Mouse (Mus musculus) layer of hippocampus, adult 6 months (tissue): ENCODE data around the gene Clip3. TPM values are rescaled to one million over a fixed set of nuclear protein-coding genes. Genes with fewer than 3 reads are reported as not detected.

ENCODE experiments used
- long read RNA-seq, 2 experiments: library from polyadenylated mRNA; unstranded; transcript quantifications; one replicate each; pipeline ENCODE4 v2.0.0; 2019 to 2020
- polyA plus RNA-seq: library from polyadenylated mRNA; unstranded; fragments of <200 nt; fragmentation: Nextera tagmentation; gene quantifications from 2 replicates; pipeline ENCODE4 v1.2.3, GENCODE M21; 2021

Gene Clip3
- polyA plus RNA-seq: 160 and 231 TPM in 2 replicates
- long read RNA-seq, experiment 1, partial matches to known transcripts: 13 of 68 reads
- long read RNA-seq, experiment 1, other reads (novel, unspliced or antisense): 55 of 68 reads
- long read RNA-seq, experiment 2, partial matches to known transcripts: 53 of 175 reads
- long read RNA-seq, experiment 2, other reads (novel, unspliced or antisense): 118 of 175 reads

GRCm38 (mm10) chr7:30291215-30292131 lies at the start of gene Clip3:
Gene Clip3, plus strand, starts transcription at chr7:30291728.

GRCm38 (mm10) chr7:30279951-30280669 lies 11.4 kb upstream of the Clip3 start, which contains the start of the genes Thap8 and Wdr62:
Gene Thap8, plus strand, starts transcription at chr7:30280094.
Gene Wdr62, minus strand, starts transcription at chr7:30280419.

GRCm38 (mm10) chr7:30308076-30309005 lies 16.8 kb downstream of the Clip3 start, which contains the start of gene Alkbh6:
Gene Alkbh6, plus strand, starts transcription at chr7:30308717.

GRCm38 (mm10) chr7:30314721-30315155 lies 23.2 kb downstream of the Clip3 start, which contains the start of gene Syne4:
Gene Syne4, plus strand, starts transcription at chr7:30314807.

GRCm38 (mm10) chr7:30321539-30322284 lies 30.2 kb downstream of the Clip3 start, which contains the start of gene E130208F15Rik:
Gene E130208F15Rik, plus strand, starts transcription at chr7:30321740.

GRCm38 (mm10) chr7:30323795-30324194 lies 32.3 kb downstream of the Clip3 start, which contains the start of gene Sdhaf1:
Gene Sdhaf1, minus strand, starts transcription at chr7:30323895.

Other genes with a start within 250 kb of the Clip3 start
- 5.0 and 5.1 TPM in 2 replicates for gene Zfp14, start 240.3 kb upstream of the Clip3 start, polyA plus RNA-seq
- gene Zfp82, start 218.8 kb upstream of the Clip3 start, polyA plus RNA-seq: 2.5 and 2.7 TPM in 2 replicates
- 0.08 and 0.69 TPM in 2 replicates for gene Gm26920, start 201.3 kb upstream of the Clip3 start, polyA plus RNA-seq
- gene Zfp566, start 201.2 kb upstream of the Clip3 start, polyA plus RNA-seq: 6.6 and 6.7 TPM in 2 replicates
- 58.4 and 64.8 TPM in 2 replicates for gene Zfp260, start 197.0 kb upstream of the Clip3 start, polyA plus RNA-seq
- 7.3 and 8.7 TPM in 2 replicates for gene Zfp382, start 169.8 kb upstream of the Clip3 start, polyA plus RNA-seq
- gene Zfp146, start 122.0 kb upstream of the Clip3 start, polyA plus RNA-seq: 3.2 and 3.3 TPM in 2 replicates
- 13.4 and 28.5 TPM in 2 replicates for gene Cox7a1, start 107.6 kb upstream of the Clip3 start, polyA plus RNA-seq
- 39.7 and 41.1 TPM in 2 replicates for gene Capns1, start 92.9 kb upstream of the Clip3 start, polyA plus RNA-seq
- gene Polr2i, start 59.8 kb upstream of the Clip3 start, polyA plus RNA-seq: 144 and 151 TPM in 2 replicates
- gene Tbcb, start 59.5 kb upstream of the Clip3 start, polyA plus RNA-seq: 265 and 278 TPM in 2 replicates
- gene Ovol3, start 56.0 kb upstream of the Clip3 start, polyA plus RNA-seq: not detected in 2 replicates
- 0.13 and 0.30 TPM in 2 replicates for gene Thap8, start 11.6 kb upstream of the Clip3 start, polyA plus RNA-seq
- gene Wdr62, start 11.3 kb upstream of the Clip3 start, polyA plus RNA-seq: 0.25 and 0.58 TPM in 2 replicates
- gene Alkbh6, start 17.0 kb downstream of the Clip3 start, polyA plus RNA-seq: 140 and 144 TPM in 2 replicates
- gene Syne4, start 23.1 kb downstream of the Clip3 start, polyA plus RNA-seq: 0.33 and 0.63 TPM in 2 replicates
- 3.0 and 4.7 TPM in 2 replicates for gene E130208F15Rik, start 30.0 kb downstream of the Clip3 start, polyA plus RNA-seq
- gene Sdhaf1, start 32.2 kb downstream of the Clip3 start, polyA plus RNA-seq: 22.3 and 23.3 TPM in 2 replicates
- gene Lrfn3, start 71.0 kb downstream of the Clip3 start, polyA plus RNA-seq: 4.7 and 4.8 TPM in 2 replicates
- 120 and 125 TPM in 2 replicates for gene Tyrobp, start 122.0 kb downstream of the Clip3 start, polyA plus RNA-seq
- gene Hcst, start 128.1 kb downstream of the Clip3 start, polyA plus RNA-seq: 2.7 and 3.0 TPM in 2 replicates
- 0.40 and 0.80 TPM in 2 replicates for gene Nfkbid, start 130.0 kb downstream of the Clip3 start, polyA plus RNA-seq
- 316 and 379 TPM in 2 replicates for gene Aplp1, start 153.8 kb downstream of the Clip3 start, polyA plus RNA-seq
- 1.9 and 2.2 TPM in 2 replicates for gene Kirrel2, start 166.0 kb downstream of the Clip3 start, polyA plus RNA-seq
- gene Nphs1, start 166.6 kb downstream of the Clip3 start, polyA plus RNA-seq: 0.90 and 0.92 TPM in 2 replicates
- gene Prodh2, start 201.9 kb downstream of the Clip3 start, polyA plus RNA-seq: not detected in 2 replicates
- 43.0 and 61.1 TPM in 2 replicates for gene Arhgap33, start 243.3 kb downstream of the Clip3 start, polyA plus RNA-seq